Mouse (Mus musculus): ENCODE results near the gene Tmem221.

GRCm38 (mm10) chr8:71593556-71594323 lies 35.1 kb upstream of the Tmem221 start:
- TF ChIP-seq CTCF (IDR thresholded peaks at IDR 0.05; ENCODE audit: low read depth, low read length): no peak
- no peak for TF ChIP-seq POLR2A (IDR thresholded peaks at IDR 0.05; ENCODE audit: insufficient read depth, low read length)
